Comparison of ENCODE assay signal across 8 mouse cellular contexts in genomic region chr3:101799852-101800595, GRCm38 (mm10). TPM values are rescaled to one million over a fixed set of nuclear protein-coding genes. Genes with fewer than 3 reads are reported as not detected.
DNase-seq lines count a peak whose midpoint lies in the region; ATAC-seq lines count a peak whose summit lies in the region.

No protein-coding gene starts in this region.

- intact Hi-C loops in heart, postnatal 10 days (cut with DNase I) = no loop called here

- ATAC-seq in megakaryocyte-erythroid progenitor cell, adult 5-6 weeks (replicated peaks; ENCODE audit: low FRiP score, low TSS enrichment, poor library complexity, severe bottlenecking) = 0 out of 2 replicates have a peak, but pooled peaks have one; percentile 51

- peak; percentile 71 to 87 for DNase-seq in adrenal gland, adult (ENCODE audit: inconsistent age in 2 of 2, low spot score in 1 of 2)
- DNase-seq in adrenal gland, adult 18-20 months (ENCODE audit: low spot score in 2 of 2) = no peak
- peak; percentile 68 for DNase-seq in MN1 (ENCODE audit: low spot score)
- DNase-seq in heart, postnatal 10 days = peak; percentile 50 to 56
- no peak for DNase-seq in embryo, embryonic 10 days (ENCODE audit: low spot score)
- no peak for DNase-seq in layer of hippocampus, adult 18-20 months (ENCODE audit: low spot score in 2 of 2)
- DNase-seq in cerebellum, adult 8-10 months = no peak

RNA-seq across cellular contexts. Expression of gene Mab21l3, which starts 48.7 kb away (rescaled TPM):
- under 1 TPM; 0.13 to 0.22 TPM for total RNA-seq in adrenal gland, adult 18-20 months (2021)
- total RNA-seq in heart, postnatal 10 days (2021) = under 1 TPM in 1 of 2 experiments, not detected in 1; 0.12 TPM
- total RNA-seq in megakaryocyte-erythroid progenitor cell, adult 5-6 weeks (2014; fragmentation: Nextera tagmentation) = not detected in 2 replicates
- total RNA-seq in megakaryocyte-erythroid progenitor cell, adult 5-6 weeks (2017) = not detected in 2 replicates
- not detected for total RNA-seq in layer of hippocampus, adult 18-20 months (2021)

Comparison
In these comparisons a context has a peak if more than half of its experiments do, and no peak if none do; other contexts are left out.
1. DNase-seq: peak in adrenal gland, adult (2 of 2), MN1 (single experiment) and heart, postnatal 10 days (2 of 2); none in adrenal gland, adult 18-20 months (0 of 2), embryo, embryonic 10 days (single experiment), layer of hippocampus, adult 18-20 months (0 of 2) and cerebellum, adult 8-10 months (single experiment).